Mouse (Mus musculus) E14TG2a.4 (cell line): ENCODE measurements at regions not wholly inside any gene's neighbourhood (a gene's known extent, or its start where the extent isn't known, plus 50 kb on each side); places are given as distances from the start of the nearest gene placed in this dataset.

ENCODE experiments used
- CTCF ChIP-seq: conservative IDR thresholded peaks from 2 replicates; pipeline ENCODE4 v1.5.1; 2014; ENCODE audit warnings: low read length
- NANOG ChIP-seq: IDR thresholded peaks from 2 replicates; pipeline ENCODE4 v1.6.1; 2014; ENCODE audit warnings: borderline replicate concordance, low read length, mixed read lengths
- POU5F1 ChIP-seq: IDR thresholded peaks from 2 replicates; pipeline ENCODE4 v1.6.1; 2014; ENCODE audit warnings: low read length, borderline replicate concordance

- TF ChIP-seq CTCF (no peak), POU5F1 (no peak), NANOG (no peak)
Observed at GRCm38 (mm10) chr2:92742025-92742424, 142.5 kb downstream of the Chst1 start.
